Mouse (Mus musculus): ENCODE results near the gene Ampd3. TPM values are rescaled to one million over a fixed set of nuclear protein-coding genes. Genes with fewer than 3 reads are reported as not detected.

The Ampd3 gene
- polyA plus RNA-seq (2021; fragmentation: Nextera tagmentation): 9.4 and 9.5 TPM in 2 replicates
- long read RNA-seq, experiment 1, partial matches to known transcripts: 5 of 7 reads
- long read RNA-seq, experiment 1, other reads (novel, unspliced or antisense): 1 of 7 reads
- long read RNA-seq, experiment 2, transcript Ampd3-206 (15 exons, 3,489 nt): minor isoform, 10 of 62 reads
- long read RNA-seq, experiment 2, transcript Ampd3-208 (15 exons, 3,337 nt): major isoform, 17 of 62 reads
- long read RNA-seq, experiment 2, partial matches to known transcripts: 8 of 62 reads
- long read RNA-seq, experiment 2, other reads (novel, unspliced or antisense): 27 of 62 reads

DNA sequence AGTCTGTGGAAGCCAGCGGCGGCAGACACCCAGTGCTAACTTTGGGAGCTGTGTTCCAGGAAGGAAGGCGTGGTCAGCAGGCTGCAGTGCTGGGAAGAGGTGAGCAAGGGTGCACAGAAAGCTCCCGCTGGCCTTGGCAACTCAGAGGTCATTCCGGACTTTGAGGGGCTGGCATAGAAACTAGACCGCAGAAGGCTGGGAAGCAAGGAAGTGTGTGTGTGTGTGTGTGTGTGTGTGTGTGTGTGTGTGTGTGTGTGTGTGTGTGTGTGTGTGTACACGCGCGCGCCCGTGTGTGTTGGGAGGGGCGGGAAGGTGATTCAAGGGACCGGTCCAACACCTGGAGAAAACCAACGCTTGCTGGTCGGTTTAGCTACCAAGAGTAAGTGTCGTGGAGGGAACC, at the start of gene Ampd3:
Ampd3 (plus strand) TSS at position 206 of the 400 bp plus-strand sequence.

DNA sequence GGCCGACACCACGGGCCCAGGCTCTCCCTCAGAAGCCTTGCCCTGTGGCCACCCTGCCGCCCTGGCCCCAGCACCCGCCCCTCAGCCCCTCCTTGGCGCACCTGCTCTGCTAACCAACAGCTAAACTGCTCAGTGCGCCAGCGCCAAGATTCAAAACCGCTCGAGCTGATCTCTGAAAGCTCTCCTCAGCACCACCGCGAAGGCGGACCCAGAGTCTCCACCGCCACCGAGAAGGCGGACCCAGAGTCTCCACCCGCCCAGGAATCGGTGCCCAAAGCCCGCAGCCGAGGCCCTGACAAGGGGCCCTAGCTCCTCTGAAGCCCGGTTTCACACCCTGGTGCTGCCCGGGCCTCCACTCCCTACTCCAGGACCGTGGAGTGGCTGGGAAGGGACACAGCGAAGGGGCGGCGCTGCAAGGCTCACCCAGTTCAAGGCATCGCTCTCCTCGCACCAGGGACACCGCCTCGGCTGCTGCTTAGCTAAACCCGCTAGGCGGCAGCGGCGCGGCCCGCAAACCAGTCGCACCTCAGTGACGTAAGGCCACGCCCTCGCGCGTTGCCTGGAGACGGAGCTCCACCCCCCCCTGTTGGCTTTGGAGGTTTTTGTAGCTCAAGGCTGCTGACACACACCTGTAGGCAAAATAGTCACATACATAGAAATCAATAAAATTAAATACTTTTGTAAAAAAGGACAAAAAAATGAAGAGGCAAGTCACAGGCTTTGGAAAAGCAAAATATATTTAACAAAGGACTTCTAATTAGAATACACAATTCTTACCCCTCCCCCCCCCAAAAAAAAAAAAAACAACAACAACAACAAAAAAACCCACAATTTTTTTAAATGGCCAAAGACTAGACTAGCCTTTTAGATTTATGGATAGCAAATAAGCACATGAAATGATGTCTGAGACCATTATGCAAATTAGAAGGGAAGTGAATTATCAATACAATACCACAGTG, 76.2 kb downstream of the Ampd3 start, which contains the start of gene Rnf141:
Rnf141 (minus strand) TSS at position 542 of the 959 bp plus-strand sequence.

Small RNAs within 50 kb of the gene (microRNA-seq; reads per million reads assigned to microRNA genes)
- gene Gm47282: not detected

Other genes starting within 250 kb of the Ampd3 start
- 2.9 and 3.4 TPM in 2 replicates for gene Sbf2, start 153.3 kb upstream of the Ampd3 start, polyA plus RNA-seq (2021; fragmentation: Nextera tagmentation)
- gene Adm, start 140.5 kb upstream of the Ampd3 start, polyA plus RNA-seq (2021; fragmentation: Nextera tagmentation): 2.2 and 3.1 TPM in 2 replicates
- gene Rnf141, start 76.3 kb downstream of the Ampd3 start, polyA plus RNA-seq (2021; fragmentation: Nextera tagmentation): 190 and 205 TPM in 2 replicates
- 0.19 and 0.20 TPM in 2 replicates for gene Lyve1, start 95.0 kb downstream of the Ampd3 start, polyA plus RNA-seq (2021; fragmentation: Nextera tagmentation)
- gene Mrvi1, start 214.3 kb downstream of the Ampd3 start, polyA plus RNA-seq (2021; fragmentation: Nextera tagmentation): 0.26 and 0.40 TPM in 2 replicates

All from layer of hippocampus, adult 6 months (tissue).